Mouse (Mus musculus): ENCODE measurements around the gene Sdr9c7. TPM values are rescaled to one million over a fixed set of nuclear protein-coding genes. Genes with fewer than 3 reads are reported as not detected.

Sdr9c7 gene
- polyA plus RNA-seq, 1 experiment from 2014 or later: not detected

DNA sequence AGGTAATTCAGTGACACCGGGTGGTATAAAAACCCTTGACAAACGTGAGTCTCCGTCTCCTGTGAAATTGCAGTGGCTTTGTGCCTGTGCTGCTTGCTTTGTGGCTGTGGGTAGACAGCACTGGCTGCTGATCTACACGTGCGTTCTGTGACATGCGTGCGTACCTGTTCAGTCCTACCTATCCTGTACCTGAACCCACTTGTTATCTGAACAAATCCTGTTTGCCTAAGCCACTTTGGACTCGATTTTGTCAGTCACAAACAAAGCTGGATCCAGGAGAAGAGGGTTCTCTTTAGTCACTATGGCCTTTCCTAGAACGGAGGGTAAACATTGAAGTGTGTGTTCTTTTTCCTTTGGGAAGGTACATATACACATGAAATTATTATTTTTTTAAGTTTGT, 53.1 kb downstream of the Sdr9c7 start:
- 67% methylated on average over 9 of the region's 9 CpGs for WGBS
- Histone ChIP-seq H3K9me3 (ENCODE audit: low read length) (no peaks in the 10 kb centered on the region), H3K27ac (ENCODE audit: low read length) (no peak overlapping the region), H3K4me2 (replicated peaks; ENCODE audit: low read depth, low read length) (no peak overlapping the region), H3K36me3 (ENCODE audit: insufficient read depth, low read length) (no peaks in the 10 kb centered on the region), H3K9ac (replicated peaks; ENCODE audit: low read depth) (no peak overlapping the region), H3K27me3 (replicated peaks; ENCODE audit: insufficient read depth, low read length) (no peaks in the 10 kb centered on the region), H3K4me1 (ENCODE audit: insufficient read depth, low read depth, low read length) (no peaks in the 10 kb centered on the region), H3K4me3 (ENCODE audit: low read depth, low read length) (no peak overlapping the region)
- TF ChIP-seq EP300 (IDR thresholded peaks at IDR 0.05) (no peak), CTCF (IDR thresholded peaks at IDR 0.05) (no peak)
- no peak for DNase-seq (ENCODE audit: low spot score)
- no peak for ATAC-seq

DNA sequence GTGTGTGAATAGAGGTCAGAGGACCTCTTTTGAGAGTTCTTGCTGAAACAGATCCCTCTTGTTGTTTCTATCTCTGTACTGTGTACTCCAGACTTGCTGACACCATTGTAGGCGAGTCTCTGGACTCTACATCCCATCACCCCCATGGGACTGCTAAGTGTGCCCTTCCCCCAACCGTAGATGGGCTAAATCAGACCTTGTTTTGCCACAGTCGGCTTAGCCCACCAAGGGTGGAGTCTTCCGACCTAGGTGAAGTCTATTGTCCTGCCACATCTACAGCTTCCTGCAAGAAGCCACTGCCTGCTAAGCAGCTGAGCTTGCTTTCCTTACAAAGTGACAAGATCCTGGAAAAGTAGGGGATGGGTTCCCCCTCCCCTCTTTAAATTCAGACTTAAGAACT, 53.5 kb downstream of the Sdr9c7 start:
- TF ChIP-seq EP300 (IDR thresholded peaks at IDR 0.05): no peak
- TF ChIP-seq CTCF (IDR thresholded peaks at IDR 0.05): no peak
- Histone ChIP-seq H3K4me2 (replicated peaks; ENCODE audit: low read depth, low read length) (no peak overlapping the region), H3K27me3 (replicated peaks; ENCODE audit: insufficient read depth, low read length) (no peaks in the 10 kb centered on the region), H3K36me3 (ENCODE audit: insufficient read depth, low read length) (no peaks in the 10 kb centered on the region), H3K9me3 (ENCODE audit: low read length) (no peaks in the 10 kb centered on the region), H3K27ac (ENCODE audit: low read length) (no peak overlapping the region), H3K9ac (replicated peaks; ENCODE audit: low read depth) (no peak overlapping the region), H3K4me3 (ENCODE audit: low read depth, low read length) (no peak overlapping the region), H3K4me1 (ENCODE audit: insufficient read depth, low read depth, low read length) (no peaks in the 10 kb centered on the region)
- WGBS: 55% methylated on average over 4 of the region's 4 CpGs
- ATAC-seq (no peak), DNase-seq (ENCODE audit: low spot score) (no peak)

DNA sequence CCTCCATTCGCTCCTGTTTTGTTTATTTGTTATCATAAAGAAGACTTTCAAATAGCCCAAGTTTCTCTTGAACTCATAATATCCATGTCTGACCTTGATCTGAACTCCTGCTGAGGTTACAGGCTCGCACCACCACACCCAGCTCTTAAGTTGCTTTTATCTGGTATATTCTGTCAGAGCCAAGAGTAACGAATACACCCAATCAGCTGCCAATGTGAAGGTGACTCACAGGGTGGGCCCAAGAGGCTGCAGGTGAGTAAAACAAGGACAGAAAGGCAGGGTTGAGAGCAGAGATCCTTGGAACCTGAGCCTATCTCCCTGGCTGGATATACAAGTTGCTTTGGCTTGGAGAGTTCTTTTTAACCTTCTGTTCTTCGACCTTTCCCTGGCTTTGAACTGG, 56.7 kb downstream of the Sdr9c7 start:
- ATAC-seq (no peak), DNase-seq (ENCODE audit: low spot score) (no peak)
- Histone ChIP-seq H3K4me3 (ENCODE audit: low read depth, low read length) (no peak overlapping the region), H3K27ac (ENCODE audit: low read length) (no peak overlapping the region), H3K4me2 (replicated peaks; ENCODE audit: low read depth, low read length) (no peak overlapping the region), H3K9ac (replicated peaks; ENCODE audit: low read depth) (no peak overlapping the region), H3K27me3 (replicated peaks; ENCODE audit: insufficient read depth, low read length) (no peaks in the 10 kb centered on the region), H3K36me3 (ENCODE audit: insufficient read depth, low read length) (no peaks in the 10 kb centered on the region), H3K4me1 (ENCODE audit: insufficient read depth, low read depth, low read length) (no peaks in the 10 kb centered on the region), H3K9me3 (ENCODE audit: low read length) (no peaks in the 10 kb centered on the region)
- WGBS: 47% methylated on average over 4 of the region's 4 CpGs
- TF ChIP-seq EP300 (IDR thresholded peaks at IDR 0.05): no peak
- no peak for TF ChIP-seq CTCF (IDR thresholded peaks at IDR 0.05)

DNA sequence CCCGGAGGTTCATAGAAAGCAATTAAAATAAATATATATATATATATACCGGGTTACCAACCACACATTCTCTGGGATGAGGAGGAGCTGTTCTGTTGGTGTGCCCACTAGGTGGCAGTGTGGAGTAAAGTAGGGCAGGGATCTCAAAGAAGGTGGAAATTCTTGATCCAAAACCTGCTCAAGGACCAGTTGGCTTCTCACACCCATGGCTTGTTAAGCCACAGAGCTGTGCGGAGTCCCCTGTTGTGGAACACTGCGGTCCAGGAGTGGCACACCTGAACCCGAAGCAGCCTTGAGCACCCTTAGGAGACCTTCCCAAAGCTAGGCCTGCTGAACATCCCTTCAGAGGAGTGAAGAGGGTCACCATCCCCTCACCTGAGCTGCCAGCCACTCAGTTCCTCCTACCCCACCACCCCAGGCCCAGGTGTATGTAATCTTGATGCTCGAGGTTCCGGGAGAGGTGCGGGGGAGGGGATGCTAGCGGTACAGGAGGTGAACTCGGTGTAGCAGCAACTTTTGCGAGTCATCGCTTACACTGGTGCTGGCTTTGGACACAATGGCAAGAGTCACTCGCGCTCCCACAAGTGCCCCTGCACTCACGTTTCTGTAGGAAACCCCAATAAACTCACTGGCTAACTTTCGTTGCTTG, 58.0 kb downstream of the Sdr9c7 start:
- H3K4me3 ChIP-seq (ENCODE audit: low read depth, low read length): no peak overlapping the region
- peak; percentile 74 for DNase-seq (ENCODE audit: low spot score)
- H3K27ac ChIP-seq (ENCODE audit: low read length): no peak overlapping the region
- H3K9ac ChIP-seq (replicated peaks; ENCODE audit: low read depth): no peak overlapping the region
- no peaks in the 10 kb centered on the region for H3K27me3 ChIP-seq (replicated peaks; ENCODE audit: insufficient read depth, low read length)
- H3K4me1 ChIP-seq (ENCODE audit: insufficient read depth, low read depth, low read length): no peaks in the 10 kb centered on the region
- no peak overlapping the region for H3K4me2 ChIP-seq (replicated peaks; ENCODE audit: low read depth, low read length)
- no peaks in the 10 kb centered on the region for H3K36me3 ChIP-seq (ENCODE audit: insufficient read depth, low read length)
- 50% methylated on average over 16 of the region's 16 CpGs for WGBS
- peak; percentile 76 for TF ChIP-seq CTCF (IDR thresholded peaks at IDR 0.05)
- TF ChIP-seq EP300 (IDR thresholded peaks at IDR 0.05): no peak
- no peak for ATAC-seq
- H3K9me3 ChIP-seq (ENCODE audit: low read length): no peaks in the 10 kb centered on the region

DNA sequence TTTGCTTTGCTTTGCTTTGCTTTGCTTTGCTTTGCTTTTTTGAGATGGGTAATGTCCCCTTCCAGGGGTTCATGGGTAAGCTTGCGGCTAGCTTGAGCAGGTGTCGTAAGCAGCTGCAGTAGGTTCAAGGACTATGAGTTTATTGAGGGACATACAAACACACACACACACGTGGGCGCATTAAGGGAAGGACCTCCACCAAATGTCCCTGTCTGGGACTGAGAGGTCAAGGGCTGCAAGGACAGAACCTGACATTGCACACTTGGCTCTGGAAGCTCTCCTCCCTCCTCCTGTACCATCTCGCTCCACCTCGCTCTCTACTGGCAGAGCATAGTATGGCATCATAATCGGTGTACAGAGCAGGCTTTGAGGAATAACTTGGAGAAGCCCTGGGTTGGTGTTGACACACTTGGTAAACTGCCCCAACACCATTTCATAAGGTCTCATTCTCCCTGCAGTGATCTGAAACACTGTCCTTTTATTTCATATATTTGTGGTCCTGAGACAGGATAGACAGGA, 60.9 kb downstream of the Sdr9c7 start:
- H3K36me3 ChIP-seq (ENCODE audit: insufficient read depth, low read length): no peaks in the 10 kb centered on the region
- no peak overlapping the region for H3K4me2 ChIP-seq (replicated peaks; ENCODE audit: low read depth, low read length)
- no peak for TF ChIP-seq CTCF (IDR thresholded peaks at IDR 0.05)
- no peak for TF ChIP-seq EP300 (IDR thresholded peaks at IDR 0.05)
- ATAC-seq: no peak
- H3K4me1 ChIP-seq (ENCODE audit: insufficient read depth, low read depth, low read length): no peaks in the 10 kb centered on the region
- no peak for DNase-seq (ENCODE audit: low spot score)
- H3K9me3 ChIP-seq (ENCODE audit: low read length): no peaks in the 10 kb centered on the region
- no peaks in the 10 kb centered on the region for H3K27me3 ChIP-seq (replicated peaks; ENCODE audit: insufficient read depth, low read length)
- no peak overlapping the region for H3K27ac ChIP-seq (ENCODE audit: low read length)
- no peak overlapping the region for H3K4me3 ChIP-seq (ENCODE audit: low read depth, low read length)
- H3K9ac ChIP-seq (replicated peaks; ENCODE audit: low read depth): no peak overlapping the region
- WGBS: 86% methylated on average over 7 of the region's 7 CpGs

Other genes with a start within 250 kb of the Sdr9c7 start
- 5.0 and 6.3 TPM in 2 replicates for gene Nemp1, start 231.6 kb upstream of the Sdr9c7 start, polyA plus RNA-seq (2015; fragmentation: Nextera tagmentation; extraction: Ambion mirVana)
- 7.7 and 8.4 TPM in 2 replicates for gene Nab2, start 229.9 kb upstream of the Sdr9c7 start, polyA plus RNA-seq (2015; fragmentation: Nextera tagmentation; extraction: Ambion mirVana)
- 0.08 TPM in 2 replicates for gene Myo1a, start 193.3 kb upstream of the Sdr9c7 start, polyA plus RNA-seq (2015; fragmentation: Nextera tagmentation; extraction: Ambion mirVana)
- not detected in 2 replicates for gene Tac2, start 174.0 kb upstream of the Sdr9c7 start, polyA plus RNA-seq (2015; fragmentation: Nextera tagmentation; extraction: Ambion mirVana)
- gene Zbtb39, start 159.0 kb upstream of the Sdr9c7 start, polyA plus RNA-seq (2015; fragmentation: Nextera tagmentation; extraction: Ambion mirVana): 1.7 and 2.0 TPM in 2 replicates
- 18.6 and 23.2 TPM in 2 replicates for gene Gpr182, start 146.8 kb upstream of the Sdr9c7 start, polyA plus RNA-seq (2015; fragmentation: Nextera tagmentation; extraction: Ambion mirVana)
- gene Rdh1, start 138.8 kb upstream of the Sdr9c7 start, polyA plus RNA-seq (2015; fragmentation: Nextera tagmentation; extraction: Ambion mirVana): 0.07 TPM in 1 of 2 replicates, not detected in the other
- gene Rdh16f1, start 138.7 kb upstream of the Sdr9c7 start, polyA plus RNA-seq (2015; fragmentation: Nextera tagmentation; extraction: Ambion mirVana): 0.47 TPM in 1 of 2 replicates, not detected in the other
- gene Rdh9, start 122.1 kb upstream of the Sdr9c7 start, polyA plus RNA-seq (2015; fragmentation: Nextera tagmentation; extraction: Ambion mirVana): 0.10 and 0.27 TPM in 2 replicates
- not detected in 2 replicates for gene Rdh16, start 97.4 kb upstream of the Sdr9c7 start, polyA plus RNA-seq (2015; fragmentation: Nextera tagmentation; extraction: Ambion mirVana)
- not detected in 2 replicates for gene Rdh19, start 48.6 kb upstream of the Sdr9c7 start, polyA plus RNA-seq (2015; fragmentation: Nextera tagmentation; extraction: Ambion mirVana)
- not detected in 2 replicates for gene Rdh16f2, start 32.0 kb upstream of the Sdr9c7 start, polyA plus RNA-seq (2015; fragmentation: Nextera tagmentation; extraction: Ambion mirVana)
- gene Rdh7, start 9.7 kb upstream of the Sdr9c7 start, polyA plus RNA-seq (2015; fragmentation: Nextera tagmentation; extraction: Ambion mirVana): not detected in 2 replicates
- gene Hsd17b6, start 109.1 kb downstream of the Sdr9c7 start, polyA plus RNA-seq (2015; fragmentation: Nextera tagmentation; extraction: Ambion mirVana): not detected in 2 replicates
- 9.3 and 9.5 TPM in 2 replicates for gene Prim1, start 116.7 kb downstream of the Sdr9c7 start, polyA plus RNA-seq (2015; fragmentation: Nextera tagmentation; extraction: Ambion mirVana)
- gene Naca, start 137.1 kb downstream of the Sdr9c7 start, polyA plus RNA-seq (2015; fragmentation: Nextera tagmentation; extraction: Ambion mirVana): 445 and 456 TPM in 2 replicates
- 239 and 259 TPM in 2 replicates for gene Ptges3, start 160.4 kb downstream of the Sdr9c7 start, polyA plus RNA-seq (2015; fragmentation: Nextera tagmentation; extraction: Ambion mirVana)
- 1,155 and 1,171 TPM in 2 replicates for gene Atp5b, start 184.8 kb downstream of the Sdr9c7 start, polyA plus RNA-seq (2015; fragmentation: Nextera tagmentation; extraction: Ambion mirVana)
- 11.2 and 11.4 TPM in 2 replicates for gene Baz2a, start 193.1 kb downstream of the Sdr9c7 start, polyA plus RNA-seq (2015; fragmentation: Nextera tagmentation; extraction: Ambion mirVana)

Measured in lung, postnatal 0 days (tissue).